Mouse (Mus musculus): ENCODE measurements around the gene Eif4e2.

Eif4e2 gene

GRCm38 (mm10) chr1:87203779-87204178, 9.9 kb upstream of the Eif4e2 start:
- DNase-seq, result no peak

GRCm38 (mm10) chr1:87204465-87204864, 9.2 kb upstream of the Eif4e2 start, which contains the start of gene Chrng:
TSS of gene Chrng (plus strand) at chr1:87204657.
- DNase-seq, result no peak

- no peak for DNase-seq
These were observed 8.7 kb upstream of the Eif4e2 start for GRCm38 (mm10) chr1:87205038-87205437.

GRCm38 (mm10) chr1:87205502-87205901, 8.2 kb upstream of the Eif4e2 start:
- no peak for DNase-seq

GRCm38 (mm10) chr1:87206339-87206738, 7.4 kb upstream of the Eif4e2 start:
- peak; percentile 14 for DNase-seq

GRCm38 (mm10) chr1:87211431-87211830, 2.3 kb upstream of the Eif4e2 start:
- no peak for DNase-seq

GRCm38 (mm10) chr1:87214748-87215147, 1.0 kb downstream of the Eif4e2 start:
- no peak for DNase-seq

GRCm38 (mm10) chr1:87217938-87218337, 4.2 kb downstream of the Eif4e2 start:
- no peak for DNase-seq

- DNase-seq, result no peak
These were observed 12.0 kb downstream of the Eif4e2 start for GRCm38 (mm10) chr1:87225739-87226138.

- DNase-seq, result no peak
These were observed 12.9 kb downstream of the Eif4e2 start for GRCm38 (mm10) chr1:87226409-87227159.

GRCm38 (mm10) chr1:87227160-87227550, 13.4 kb downstream of the Eif4e2 start:
- DNase-seq, result no peak

GRCm38 (mm10) chr1:87230606-87231005, 16.9 kb downstream of the Eif4e2 start:
- DNase-seq, result no peak

GRCm38 (mm10) chr1:87232197-87232596, 18.5 kb downstream of the Eif4e2 start:
- no peak for DNase-seq

GRCm38 (mm10) chr1:87239056-87239455, 25.3 kb downstream of the Eif4e2 start:
- DNase-seq, result no peak

- DNase-seq, result no peak
These were observed 29.3 kb downstream of the Eif4e2 start for GRCm38 (mm10) chr1:87243021-87243420.

- DNase-seq, result no peak
These were observed 31.7 kb downstream of the Eif4e2 start for GRCm38 (mm10) chr1:87245430-87245829.

- peak; percentile 82 for DNase-seq
These were observed 32.5 kb downstream of the Eif4e2 start for GRCm38 (mm10) chr1:87245929-87246815.

- DNase-seq, result no peak
These were observed 38.4 kb downstream of the Eif4e2 start for GRCm38 (mm10) chr1:87252040-87252609.

- no peak for DNase-seq
These were observed 41.5 kb downstream of the Eif4e2 start for GRCm38 (mm10) chr1:87255173-87255572.

- DNase-seq, result no peak
These were observed 44.0 kb downstream of the Eif4e2 start for GRCm38 (mm10) chr1:87257691-87258090.

GRCm38 (mm10) chr1:87258484-87258883, 44.8 kb downstream of the Eif4e2 start:
- no peak for DNase-seq

- DNase-seq, result no peak
These were observed 45.6 kb downstream of the Eif4e2 start for GRCm38 (mm10) chr1:87259316-87259715.

GRCm38 (mm10) chr1:87263257-87263656, 49.5 kb downstream of the Eif4e2 start:
- DNase-seq, result no peak

GRCm38 (mm10) chr1:87263796-87264133, 50.1 kb downstream of the Eif4e2 start:
- DNase-seq, result no peak
